Mouse (Mus musculus) ES-E14 (cell line): Measurements from ENCODE around the gene Pnpla2.

ENCODE experiments used
- CHD2 ChIP-seq: IDR thresholded peaks from 2 replicates; pipeline ENCODE4 v1.6.1; 2014; ENCODE audit warnings: mild to moderate bottlenecking, low read depth, low read length, inconsistent platforms
- ZC3H11A ChIP-seq: IDR thresholded peaks from 2 replicates; pipeline ENCODE4 v1.6.1; 2012; ENCODE audit warnings: low read depth, mild to moderate bottlenecking, inconsistent platforms, low read length, borderline replicate concordance

DNA sequence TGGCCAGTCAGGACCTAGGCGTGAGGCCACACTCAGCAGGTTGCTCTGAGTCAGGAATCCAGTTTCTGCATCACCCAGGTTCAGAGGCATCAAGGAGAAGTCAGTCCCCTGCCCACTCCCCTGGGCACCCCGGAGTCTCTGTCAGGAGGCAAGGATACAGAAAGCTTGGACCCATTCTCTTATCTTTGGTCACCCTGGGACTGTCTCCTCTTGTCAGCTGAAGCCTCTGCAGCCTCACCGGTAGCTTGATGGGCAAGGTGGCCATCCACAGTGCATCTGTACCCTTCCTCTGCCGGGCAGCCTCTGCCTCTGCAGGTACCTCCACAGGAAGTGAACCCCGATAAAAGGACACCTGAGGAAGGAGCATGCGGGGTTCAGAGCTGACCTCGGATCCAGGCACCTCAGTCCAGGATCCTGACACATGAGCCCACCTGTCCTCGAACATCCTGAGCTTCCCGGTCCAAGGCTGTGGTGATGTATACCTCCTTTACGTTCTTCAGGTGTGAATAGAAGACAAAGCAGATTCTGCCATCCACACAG lies 15.8 kb upstream of the Pnpla2 start:
- TF ChIP-seq ZC3H11A: no peak
- TF ChIP-seq CHD2: no peak
